Mouse (Mus musculus) heart, adult 11 months (tissue): Measurements from ENCODE around the gene Slc25a4.

Experiments
- DNase-seq: peaks from one replicate; pipeline ENCODE4 v3.0.0; 2022

The Slc25a4 gene

GRCm38 (mm10) chr8:46204974-46205640 lies 6.0 kb downstream of the Slc25a4 start:
- DNase-seq: no peak

- no peak for DNase-seq
These were observed 6.8 kb downstream of the Slc25a4 start for GRCm38 (mm10) chr8:46204301-46204700.

- DNase-seq: peak; percentile 91
These were observed 8.7 kb downstream of the Slc25a4 start for GRCm38 (mm10) chr8:46202350-46202749.

- DNase-seq: peak; percentile 74
These were observed 13.4 kb downstream of the Slc25a4 start for GRCm38 (mm10) chr8:46197673-46198072.

GRCm38 (mm10) chr8:46196877-46197276 lies 14.2 kb downstream of the Slc25a4 start:
- DNase-seq: no peak

GRCm38 (mm10) chr8:46193100-46193499 lies 18.0 kb downstream of the Slc25a4 start:
- peak; percentile 39 for DNase-seq

- DNase-seq: peak; percentile 64
These were observed 25.7 kb downstream of the Slc25a4 start for GRCm38 (mm10) chr8:46185361-46185760.

GRCm38 (mm10) chr8:46180136-46180535 lies 30.9 kb downstream of the Slc25a4 start:
- DNase-seq: peak; percentile 39

- DNase-seq: no peak
These were observed 37.4 kb downstream of the Slc25a4 start for GRCm38 (mm10) chr8:46173651-46174050.

- no peak for DNase-seq
These were observed 47.3 kb downstream of the Slc25a4 start for GRCm38 (mm10) chr8:46163870-46164190.

GRCm38 (mm10) chr8:46162953-46163869 lies 47.9 kb downstream of the Slc25a4 start:
- DNase-seq: peak; percentile 100
